Mouse (Mus musculus) layer of hippocampus, adult 11-12 months (tissue): Measurements from ENCODE around the gene Cyfip1.

Experiments used
- DNase-seq: peaks from one replicate; pipeline ENCODE4 v3.0.0; 2022; ENCODE audit warnings: low spot score

Cyfip1 gene

DNA sequence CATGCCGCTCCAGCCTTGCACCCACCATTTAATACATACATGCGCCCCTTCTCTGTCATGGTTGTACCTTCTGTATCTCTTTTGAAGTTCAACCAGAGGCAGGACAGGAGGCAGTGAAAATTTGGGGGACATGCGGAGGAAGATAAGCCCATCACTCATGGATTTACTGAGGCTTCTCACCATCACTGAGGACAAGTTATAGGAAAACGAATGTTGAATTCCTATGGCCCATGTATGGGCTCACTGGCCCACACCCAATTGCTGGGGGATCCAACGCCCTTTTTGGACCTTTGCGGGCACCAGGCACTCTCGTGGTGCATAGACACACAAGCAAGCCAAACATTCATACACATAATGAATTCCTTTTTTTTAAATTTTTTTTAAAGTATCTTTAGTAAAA lies at the start of gene Cyfip1:
Gene Cyfip1, plus strand, starts transcription at position 301 of the 400 bp plus-strand sequence.
- DNase-seq = no peak

DNA sequence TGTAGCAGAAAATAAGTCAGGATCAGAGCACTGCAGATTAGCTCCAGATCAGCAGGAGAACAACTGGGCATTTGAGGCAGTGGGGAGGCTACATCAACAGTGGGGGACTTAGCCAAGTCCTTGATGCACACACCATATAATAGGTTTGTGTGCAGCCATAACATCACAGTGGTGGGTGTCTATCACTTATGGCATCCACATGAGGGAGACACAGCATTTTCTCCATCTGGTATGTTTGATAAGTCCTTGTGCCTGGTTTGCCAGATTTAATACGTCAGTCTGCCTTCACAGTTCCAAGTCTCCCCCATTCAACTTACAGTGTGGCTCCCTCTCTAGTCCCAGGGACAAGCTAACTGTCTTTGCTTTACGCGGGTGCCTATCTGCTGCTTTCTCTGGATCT lies 49.3 kb upstream of the Cyfip1 start:
- no peak for DNase-seq

DNA sequence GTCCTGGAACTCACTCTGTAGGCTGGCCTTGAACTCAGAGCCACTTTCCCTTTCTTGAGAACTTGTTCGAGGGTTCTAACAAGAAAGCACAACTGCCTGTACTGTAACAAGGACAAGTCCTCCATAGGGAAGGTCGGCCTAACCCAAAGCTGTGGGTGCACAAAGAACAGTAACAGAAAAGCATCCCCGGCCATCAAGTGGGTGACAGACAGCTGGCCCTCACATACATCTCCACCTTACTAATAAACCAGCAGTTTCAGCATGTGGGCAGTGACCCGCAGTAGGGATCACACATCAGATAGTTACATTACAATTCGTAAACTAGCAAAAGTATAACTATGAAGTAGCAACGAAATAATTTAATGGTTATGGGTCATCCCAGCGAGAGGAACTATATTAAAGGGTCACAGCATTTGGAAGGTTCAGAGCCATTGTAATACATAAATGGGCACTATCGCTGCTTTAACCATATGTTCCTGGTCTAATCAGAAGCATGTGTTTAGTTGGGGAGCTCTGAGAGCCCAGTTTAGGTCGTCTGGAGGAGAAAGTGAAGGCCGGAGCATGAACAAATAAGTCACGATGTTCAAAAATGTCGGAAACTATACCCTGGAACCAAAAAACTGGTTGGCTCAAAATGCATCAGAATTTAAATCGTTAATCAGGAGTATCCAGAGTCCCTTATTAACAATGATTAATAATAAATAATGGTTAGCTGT lies 48.2 kb upstream of the Cyfip1 start:
- no peak for DNase-seq

DNA sequence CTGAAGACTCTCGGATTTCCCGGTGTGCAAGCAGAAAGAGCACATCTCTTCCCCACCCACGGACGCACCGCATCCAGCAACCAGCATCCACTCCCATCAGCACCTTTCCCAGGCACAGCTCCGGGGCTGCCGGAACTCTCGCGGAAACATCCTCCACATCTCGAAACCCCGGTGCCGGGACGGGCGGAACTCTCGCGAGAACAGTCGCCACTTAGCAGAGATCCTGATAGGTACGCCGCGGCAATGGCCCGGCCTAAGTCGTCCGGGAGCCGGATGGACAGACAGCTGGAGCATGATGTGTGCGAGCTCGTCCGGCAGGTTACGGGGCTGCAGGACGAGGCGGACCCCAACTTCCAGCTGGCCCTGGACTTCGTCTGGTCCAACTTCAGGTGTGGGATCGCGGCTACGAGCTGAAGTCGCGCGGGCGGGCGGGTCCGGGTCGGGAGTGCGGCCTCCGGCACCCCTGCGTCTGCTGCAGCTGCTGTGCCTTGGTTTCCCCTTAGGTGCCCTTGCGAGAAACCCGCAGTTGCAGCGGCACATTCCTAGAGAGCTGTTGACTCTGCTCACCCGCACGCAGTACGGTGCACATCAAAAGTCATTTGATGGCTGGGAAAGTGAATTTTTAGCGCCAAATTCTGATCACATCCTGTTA lies 47.5 kb upstream of the Cyfip1 start, which contains the start of gene Tubgcp5:
Gene Tubgcp5, plus strand, starts transcription at position 203 of the 652 bp plus-strand sequence.
- DNase-seq = peak; percentile 98

DNA sequence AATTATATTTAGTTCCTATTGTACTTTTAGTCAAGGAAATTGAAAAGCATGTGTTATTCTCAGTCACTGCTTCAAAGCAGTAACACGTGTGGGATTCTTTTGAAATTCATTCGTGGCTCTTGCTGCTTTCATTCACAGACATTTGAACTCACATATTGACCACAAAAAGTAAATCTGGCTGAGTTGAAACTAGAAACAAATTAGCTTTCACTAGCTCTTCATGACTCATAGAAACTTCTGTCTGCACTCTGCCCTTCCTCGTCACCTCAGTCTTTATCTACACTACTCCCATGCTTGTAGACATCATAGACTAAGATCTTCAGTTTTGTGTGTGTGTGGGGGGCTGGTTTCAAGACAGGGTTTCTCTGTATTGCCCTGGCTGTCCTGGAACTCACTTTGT lies 41.6 kb upstream of the Cyfip1 start:
- DNase-seq = no peak

DNA sequence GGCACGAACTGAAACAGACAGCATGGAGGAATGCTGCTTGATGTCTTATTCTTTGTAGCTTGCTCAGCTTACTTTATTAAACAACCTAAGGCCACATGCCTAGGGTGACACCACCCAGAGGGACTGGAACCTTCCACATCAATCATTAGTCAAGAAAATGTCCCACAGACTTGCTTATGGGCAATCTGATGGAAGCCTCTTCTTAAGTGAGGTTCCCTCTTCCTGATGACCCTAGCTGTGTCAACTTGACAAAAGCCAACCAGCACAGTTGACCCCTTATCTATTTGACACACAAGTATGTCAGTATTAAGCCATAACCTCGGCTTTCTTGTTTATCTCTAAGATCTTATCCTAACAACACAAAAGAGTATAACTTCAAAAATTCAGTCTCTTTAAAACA lies 31.6 kb upstream of the Cyfip1 start:
- no peak for DNase-seq

DNA sequence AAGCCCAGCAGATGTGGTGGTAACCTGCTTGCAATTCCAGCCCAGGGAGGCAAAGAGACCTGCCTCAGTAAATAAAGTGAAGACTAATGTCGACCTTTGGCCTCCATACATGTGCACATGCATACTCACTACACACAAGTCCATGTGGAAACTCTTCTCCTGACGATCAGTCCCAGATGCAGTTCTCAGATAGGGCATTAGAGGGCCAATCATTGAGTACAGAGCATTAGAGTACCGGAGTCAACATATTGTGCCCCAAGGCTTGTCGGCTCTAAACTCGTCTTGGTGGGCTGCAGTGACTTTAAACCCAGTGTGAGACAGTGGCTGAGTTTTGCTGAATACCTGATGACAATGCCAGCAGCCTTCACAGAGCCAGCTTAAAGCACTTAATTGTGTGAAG lies 17.1 kb upstream of the Cyfip1 start:
- DNase-seq = no peak

DNA sequence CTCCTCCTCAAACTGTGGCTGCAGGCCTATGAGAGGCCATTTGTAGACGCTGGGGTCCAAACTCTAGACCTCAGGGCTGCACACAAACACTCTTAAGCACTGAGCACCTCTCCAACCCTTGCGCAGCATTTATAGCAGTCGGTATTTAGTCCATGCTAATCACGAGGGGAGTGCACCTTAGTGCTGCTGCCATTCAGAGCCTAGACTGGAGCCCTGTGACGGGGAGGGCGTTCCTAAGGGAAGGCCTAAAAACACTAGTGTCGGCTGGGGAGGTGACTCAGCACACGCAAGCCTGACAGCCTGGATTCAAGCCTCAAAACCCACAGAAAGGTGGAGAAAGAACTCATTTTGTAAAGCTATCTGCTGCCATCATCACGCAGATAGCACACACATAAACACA lies 14.0 kb upstream of the Cyfip1 start:
- DNase-seq = no peak

DNA sequence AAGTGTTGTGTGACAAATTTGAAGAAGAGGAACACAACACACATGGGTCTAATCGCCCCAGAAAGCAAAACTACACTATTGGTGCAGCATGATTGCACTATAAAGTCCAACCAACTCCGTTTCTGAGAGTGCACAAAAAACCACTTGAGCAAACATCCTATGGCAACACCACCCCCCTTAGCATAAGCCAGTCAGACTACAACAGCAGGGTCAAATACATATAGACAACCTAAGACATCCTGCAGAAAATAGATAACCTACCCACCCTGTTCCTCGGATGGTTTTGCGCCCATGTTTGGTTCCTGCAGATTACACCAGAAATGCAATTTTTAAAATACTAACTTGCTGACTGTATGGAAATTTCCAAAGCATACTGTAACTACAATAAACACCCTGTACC lies 4.7 kb upstream of the Cyfip1 start:
- DNase-seq = no peak

DNA sequence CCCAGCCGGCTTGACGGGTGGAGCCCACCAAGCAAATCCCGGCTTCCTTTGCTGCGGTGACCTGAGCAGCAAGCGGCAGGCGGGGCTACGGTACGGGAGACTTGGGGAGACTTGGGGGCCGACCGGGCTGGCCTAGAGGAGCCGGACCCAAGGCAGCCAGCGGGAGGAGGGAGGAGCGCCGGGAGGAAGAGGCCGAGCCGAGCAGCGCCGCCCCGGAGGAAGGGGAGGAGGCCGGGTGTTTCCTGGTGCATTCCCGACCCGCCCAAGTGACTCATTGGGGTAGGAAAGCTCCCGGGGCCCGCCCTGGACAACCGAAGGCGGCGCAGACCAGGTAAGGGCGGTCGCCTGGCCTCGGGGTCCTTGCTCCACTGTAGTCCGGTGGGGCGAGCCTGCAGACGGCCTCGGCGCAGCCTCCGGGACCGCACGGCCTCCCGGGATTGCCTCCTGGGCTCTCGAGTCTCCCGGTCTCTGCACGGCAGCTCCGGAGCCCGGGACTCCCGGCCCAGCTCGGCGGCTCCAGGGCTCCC lies 495 bp downstream of the Cyfip1 start:
- DNase-seq = peak; percentile 89

DNA sequence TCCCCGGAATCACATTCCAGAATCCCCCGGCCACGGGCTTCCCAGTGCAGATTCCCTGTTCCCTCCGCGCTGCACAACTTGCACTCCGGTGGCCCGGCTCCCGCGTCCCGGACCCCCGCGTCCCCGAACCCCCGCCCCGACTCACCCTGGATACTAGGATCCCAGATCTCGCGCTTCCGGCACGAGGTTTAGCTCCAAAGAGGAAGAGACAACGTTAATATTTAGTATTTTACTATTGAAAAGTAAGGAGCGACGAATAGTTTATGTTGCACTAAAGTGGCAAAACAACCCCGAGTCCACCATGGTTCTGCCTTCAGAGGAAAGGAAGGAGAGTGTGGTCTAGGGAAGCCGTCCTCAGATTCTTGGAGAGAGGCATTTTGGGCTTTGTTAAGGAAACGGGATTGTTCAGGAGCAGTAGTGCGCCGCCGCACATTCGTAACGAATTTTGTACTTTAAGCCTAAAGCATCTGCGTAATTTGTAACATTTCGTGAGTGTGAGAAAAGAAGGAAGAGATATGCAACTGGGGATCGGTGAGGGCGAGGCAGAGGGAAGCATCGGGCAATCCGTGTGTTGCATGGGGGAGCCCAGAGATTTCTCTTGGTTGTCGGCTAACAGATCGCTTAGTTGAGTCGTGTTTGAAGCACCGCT lies 1.1 kb downstream of the Cyfip1 start:
- DNase-seq = no peak

DNA sequence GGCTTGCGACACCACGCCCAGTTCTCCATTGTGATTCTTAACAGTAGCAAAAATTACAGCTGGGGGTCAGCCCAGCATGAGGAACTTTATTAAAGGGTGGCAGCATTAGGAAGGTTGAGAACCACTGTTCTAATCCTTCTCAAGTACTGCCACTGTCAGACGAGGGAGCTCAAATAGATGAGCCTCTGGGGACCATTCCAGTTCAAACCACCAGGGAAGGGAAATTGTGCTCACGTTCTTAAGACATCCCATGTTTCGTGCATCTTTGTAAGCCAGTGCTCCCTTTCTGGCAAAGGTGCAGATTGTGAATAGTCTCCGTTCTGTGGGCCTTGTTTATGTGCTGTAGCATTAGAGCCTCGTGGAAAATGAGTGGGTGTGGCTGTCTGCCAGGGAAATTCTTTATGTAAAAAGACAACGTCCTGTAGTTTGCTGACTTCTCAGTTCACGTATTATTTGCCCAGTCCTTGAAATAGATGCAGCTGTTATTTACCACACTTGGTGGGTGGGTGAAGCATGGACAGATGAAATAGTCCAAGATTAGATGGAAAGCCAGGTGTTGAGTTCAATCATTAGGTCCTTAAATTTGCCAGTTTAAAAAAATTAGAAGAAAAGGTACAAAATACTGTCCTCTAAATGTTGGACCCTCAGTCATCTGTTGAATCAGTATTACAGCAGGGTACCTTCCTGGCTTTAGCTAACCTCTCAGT lies 5.2 kb downstream of the Cyfip1 start:
- no peak for DNase-seq

DNA sequence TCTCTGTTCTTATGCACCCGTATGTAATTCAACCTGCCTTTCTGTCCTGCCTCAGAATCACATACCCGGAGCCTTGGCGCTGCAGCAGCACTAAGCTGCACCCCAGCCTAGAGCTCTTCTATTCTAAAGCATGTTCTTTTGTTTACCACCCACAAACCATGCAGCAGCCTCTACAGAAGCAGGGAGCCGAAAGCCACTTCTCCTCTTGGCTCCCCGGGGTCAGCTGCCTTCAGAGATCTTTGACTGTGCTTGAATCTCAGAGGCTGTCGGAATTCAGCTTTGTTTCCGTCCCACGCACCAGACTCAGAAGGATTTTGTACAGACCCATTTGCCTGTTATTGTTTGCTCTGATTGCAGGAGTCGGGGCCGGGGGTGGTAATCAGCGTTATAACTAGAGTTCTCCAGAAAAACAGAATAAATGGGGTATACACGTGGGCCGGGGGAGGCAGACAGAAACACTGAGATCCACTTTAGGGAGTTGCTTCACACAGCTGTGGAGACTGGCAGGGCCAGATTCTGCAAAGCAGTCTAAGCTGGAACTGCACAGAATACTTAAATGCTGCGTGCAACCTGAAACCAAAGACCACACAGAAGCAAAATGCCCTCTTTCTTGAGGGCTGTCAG lies 8.5 kb downstream of the Cyfip1 start:
- DNase-seq = peak; percentile 80

DNA sequence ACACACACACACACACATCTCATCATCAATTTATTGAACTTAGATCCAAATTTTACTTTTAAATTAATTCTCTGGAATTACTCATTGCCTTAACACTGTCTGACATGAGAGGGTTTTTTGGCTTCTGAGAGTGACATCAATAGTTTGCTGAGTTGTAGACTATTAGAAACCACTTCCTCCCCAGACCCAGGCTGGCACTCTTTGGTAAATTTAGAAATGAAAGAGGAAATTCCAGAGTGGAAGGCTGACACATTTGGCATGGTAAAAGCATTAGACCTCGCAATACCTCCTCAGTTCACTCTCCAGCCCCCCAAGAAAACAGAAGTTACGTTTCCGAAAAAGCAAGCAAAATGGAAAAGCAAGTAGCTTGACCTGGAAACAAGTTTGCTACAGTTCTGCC lies 11.2 kb downstream of the Cyfip1 start:
- no peak for DNase-seq

DNA sequence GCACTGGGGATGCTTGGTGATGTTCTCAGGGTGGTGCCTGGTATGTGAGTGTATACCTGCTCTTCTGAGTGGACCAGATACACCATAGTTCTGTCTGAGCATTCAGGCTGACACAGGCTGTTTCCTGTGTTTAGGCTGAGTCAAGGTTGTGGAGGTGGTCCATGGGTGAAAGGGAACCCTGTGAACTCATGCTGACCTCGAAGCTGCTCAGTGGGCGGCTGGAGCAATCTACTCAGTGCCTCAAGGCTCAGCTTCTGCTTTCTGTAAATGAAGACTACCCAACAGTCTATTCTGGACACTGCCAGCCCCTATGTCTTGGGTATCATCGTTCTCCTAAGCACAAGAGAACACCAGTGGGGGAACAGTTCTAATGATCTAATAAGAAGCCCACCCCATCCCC lies 14.1 kb downstream of the Cyfip1 start:
- no peak for DNase-seq

DNA sequence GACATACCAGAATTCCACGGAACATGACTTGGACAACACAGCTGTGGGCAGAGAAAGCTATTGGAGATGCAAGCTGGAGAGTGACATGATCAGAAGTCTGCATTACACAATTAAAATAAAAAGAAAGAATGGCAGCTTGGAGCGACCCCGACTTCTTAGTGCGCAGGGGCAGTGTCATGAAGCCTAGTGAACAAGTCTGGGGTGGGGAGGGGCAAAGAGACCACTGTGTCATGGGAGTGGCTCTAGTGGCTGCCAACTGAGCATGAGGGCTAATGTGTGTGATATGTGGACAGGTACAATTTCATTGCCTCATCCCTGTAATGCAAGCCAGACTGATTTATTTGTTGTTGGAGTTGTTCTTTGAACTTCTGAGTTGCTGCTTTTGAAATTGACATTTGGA lies 15.2 kb downstream of the Cyfip1 start:
- DNase-seq = no peak

DNA sequence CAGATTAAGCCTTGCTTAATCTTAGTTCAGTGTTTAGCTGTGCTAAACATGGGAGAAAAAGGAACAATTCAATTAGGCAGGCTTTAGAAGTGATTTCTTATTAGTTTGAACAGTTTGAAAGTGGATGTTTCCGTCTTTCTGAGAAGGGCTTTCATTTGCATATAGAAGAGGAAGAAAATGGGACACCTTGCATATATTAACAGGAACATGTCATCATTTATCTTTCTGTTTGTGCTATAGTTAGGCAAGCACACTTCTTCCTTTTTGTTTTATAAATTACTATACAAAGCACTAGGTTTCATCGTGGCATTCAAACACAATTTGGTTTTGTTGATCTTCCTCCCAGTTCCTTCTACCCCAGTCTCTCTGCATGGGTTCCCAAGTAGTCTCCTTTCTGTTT lies 16.2 kb downstream of the Cyfip1 start:
- no peak for DNase-seq

DNA sequence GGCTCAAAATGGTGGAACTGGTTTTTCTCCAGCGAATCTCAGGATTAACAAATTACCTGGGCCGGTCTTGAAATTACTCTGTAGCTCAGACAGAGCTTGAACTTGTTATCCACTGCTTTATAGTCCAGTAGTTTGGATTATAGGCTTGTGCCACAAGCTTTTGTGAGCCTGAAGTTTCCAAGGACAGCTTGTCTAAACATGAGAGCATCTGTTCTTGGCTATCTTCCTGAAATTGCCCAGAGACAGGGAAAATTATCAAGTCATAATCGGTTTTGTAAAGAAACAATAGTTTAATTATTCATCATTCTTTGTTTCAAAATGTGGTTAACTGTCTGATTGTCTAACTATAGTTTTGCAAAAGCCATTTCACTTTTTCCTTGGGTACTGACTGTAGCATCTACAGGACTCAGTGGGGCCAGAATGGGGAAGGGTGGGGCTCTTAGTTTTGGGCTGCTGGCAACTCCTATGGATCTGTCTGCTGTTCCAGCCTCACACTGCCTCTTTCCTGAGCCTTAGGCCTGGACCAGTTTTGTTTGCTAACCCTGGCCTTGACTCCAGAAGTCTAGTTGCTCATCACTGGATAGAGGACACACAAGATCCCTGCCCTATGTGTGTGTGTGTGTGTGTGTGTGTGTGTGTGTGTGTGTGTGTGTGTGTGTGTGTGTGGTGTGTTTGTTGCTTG lies 17.4 kb downstream of the Cyfip1 start:
- DNase-seq = no peak

DNA sequence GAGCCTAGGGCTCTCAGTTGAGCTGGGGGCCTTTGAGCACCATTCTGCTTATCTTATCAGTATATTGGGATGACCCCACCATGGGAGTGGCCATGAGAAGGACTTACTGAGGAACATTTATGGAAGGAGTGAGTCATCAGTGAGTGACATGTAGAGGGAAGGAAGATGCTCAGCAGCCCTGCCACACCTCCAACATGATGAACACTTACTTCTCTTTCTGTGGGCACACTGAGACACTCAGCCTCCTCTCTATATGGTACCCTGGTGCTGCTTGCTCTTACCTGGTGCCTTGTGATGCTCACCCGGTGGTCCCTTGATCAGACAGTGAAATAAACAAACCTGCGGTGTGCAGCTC lies 17.9 kb downstream of the Cyfip1 start:
- no peak for DNase-seq

DNA sequence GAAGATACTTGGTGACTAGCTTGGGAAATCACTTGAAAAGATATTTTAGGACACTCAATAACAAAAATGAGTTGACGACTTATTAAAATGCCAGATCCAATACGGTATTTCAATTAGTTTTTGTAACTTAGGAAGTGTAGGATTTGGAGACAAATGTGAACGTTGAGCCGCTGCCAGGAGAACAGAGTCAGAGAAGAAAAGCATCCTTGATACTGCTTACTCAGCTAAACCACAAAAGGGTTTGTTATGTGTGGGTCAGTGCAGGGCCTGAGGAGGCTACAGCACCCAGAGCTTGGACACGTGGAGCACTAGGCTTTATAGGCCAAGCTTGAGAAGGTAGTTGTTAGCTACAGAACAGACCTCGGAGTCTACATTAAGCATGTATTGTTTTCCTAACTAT lies 18.4 kb downstream of the Cyfip1 start:
- no peak for DNase-seq

DNA sequence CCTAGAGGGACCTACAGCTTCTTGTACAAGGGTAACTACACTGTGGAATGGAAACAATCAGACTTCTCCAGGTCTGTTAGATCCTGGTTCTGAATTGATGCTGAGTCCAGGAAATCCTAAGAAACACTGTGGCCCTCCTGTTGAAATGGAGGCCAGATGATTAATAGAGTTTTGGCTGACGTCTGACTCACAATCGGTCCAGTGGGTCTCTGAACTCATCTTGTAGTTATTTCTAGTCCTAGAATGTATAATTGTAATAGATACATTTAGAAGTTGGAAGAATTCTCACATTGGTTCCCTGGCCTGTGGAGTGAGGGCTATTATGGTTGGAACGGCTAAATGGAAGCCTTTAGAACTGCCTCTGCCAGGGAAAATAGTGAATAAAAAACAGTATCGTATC lies 19.6 kb downstream of the Cyfip1 start:
- no peak for DNase-seq

DNA sequence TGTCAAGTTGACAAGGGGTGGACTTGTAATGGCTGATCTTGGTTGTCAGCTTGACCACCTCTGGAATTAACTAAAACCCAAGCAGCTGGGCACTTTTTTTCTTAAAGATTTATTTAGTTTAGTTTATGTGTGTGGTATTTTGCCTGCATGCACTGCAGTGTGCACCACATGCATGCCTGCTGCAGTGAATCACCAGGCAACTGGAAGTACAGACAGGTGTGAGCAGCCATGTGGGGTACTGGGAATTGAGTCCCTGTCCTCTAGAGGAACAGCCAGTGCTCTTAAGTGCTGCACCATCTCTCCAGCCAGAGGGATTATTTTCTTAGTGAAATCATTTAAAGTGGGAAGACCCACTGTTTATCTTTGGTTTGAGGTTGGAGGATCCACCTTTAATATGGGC lies 23.5 kb downstream of the Cyfip1 start:
- no peak for DNase-seq
